Mouse (Mus musculus) spleen, postnatal 14 days (tissue): Measurements from ENCODE around the gene 1700092M07Rik.

Experiments
- DNase-seq, 2 experiments: peaks; one replicate each; pipeline ENCODE4 v3.0.0; 2021 to 2022; ENCODE audit warnings: low spot score in 2 of 2

1700092M07Rik gene

DNA sequence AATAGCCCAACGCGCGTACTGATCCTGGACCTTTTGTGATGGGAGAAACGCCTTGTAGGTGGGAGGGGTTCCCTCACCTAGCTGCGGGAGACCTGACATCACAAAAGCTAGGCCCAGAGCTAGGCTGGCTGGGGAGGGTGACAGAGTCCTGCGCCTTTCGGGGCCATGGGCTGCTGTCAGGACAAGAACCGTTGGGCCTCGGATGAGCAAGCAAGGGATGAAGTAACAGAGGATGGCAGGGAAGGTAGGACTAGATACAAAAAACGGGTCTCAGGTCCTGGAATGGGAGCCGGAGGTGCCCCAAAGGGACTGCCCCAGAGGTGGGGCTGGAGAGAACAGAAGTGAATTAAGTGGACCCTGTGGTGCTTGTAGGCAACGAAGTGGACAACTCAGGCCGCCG is at the start of gene 1700092M07Rik:
1700092M07Rik (plus strand) TSS at position 116 of the 400 bp plus-strand sequence.
- DNase-seq, result no peak

- no peak for DNase-seq
Measured at GRCm38 (mm10) chr19:8691871-8692539, 48.5 kb upstream of the 1700092M07Rik start.

- DNase-seq, result no peak
Measured at GRCm38 (mm10) chr19:8692740-8693139, 47.8 kb upstream of the 1700092M07Rik start.

- DNase-seq, result peak; percentile 47 to 55
Measured at GRCm38 (mm10) chr19:8695330-8695729, 45.2 kb upstream of the 1700092M07Rik start.

DNA sequence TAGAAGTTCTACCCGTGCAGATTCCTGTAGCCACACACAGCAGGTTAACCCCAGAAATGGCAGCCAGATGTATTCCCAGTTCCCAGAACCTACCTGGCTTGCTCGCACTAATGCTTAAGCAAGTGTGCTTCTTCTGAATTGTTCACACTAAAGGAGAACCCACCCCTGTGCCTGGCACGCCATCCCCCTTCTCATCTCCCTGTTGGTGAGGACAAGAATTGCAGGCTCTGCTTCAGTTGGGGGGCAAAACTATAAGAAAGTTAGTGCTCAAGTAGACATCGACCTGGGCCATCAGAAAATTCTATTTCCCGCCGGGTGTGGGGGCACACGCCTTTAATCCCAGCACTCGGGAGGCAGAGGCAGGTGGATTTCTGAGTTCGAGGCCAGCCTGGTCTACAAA is 40.9 kb upstream of the 1700092M07Rik start:
- DNase-seq, result no peak

- DNase-seq, result no peak
Measured at GRCm38 (mm10) chr19:8702458-8702857, 38.1 kb upstream of the 1700092M07Rik start.

DNA sequence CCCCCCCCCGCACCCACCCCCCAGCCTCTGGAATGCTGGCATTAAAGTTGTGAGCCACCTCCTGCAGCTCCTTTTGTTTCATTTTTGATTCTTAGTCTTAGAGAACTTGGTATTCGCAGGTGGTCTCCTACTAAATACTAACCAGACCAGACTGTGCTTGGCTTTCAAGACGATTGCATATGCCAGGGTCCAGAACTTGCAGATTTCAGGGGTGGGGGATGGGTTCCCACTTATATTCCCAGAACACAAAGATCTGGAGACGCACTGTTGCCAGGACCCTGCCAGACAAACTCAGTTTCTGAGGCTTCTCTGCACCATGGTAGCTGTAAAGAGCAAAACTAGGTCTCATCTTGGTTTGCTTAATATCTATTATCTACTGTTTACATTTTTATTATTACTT is 36.9 kb upstream of the 1700092M07Rik start:
- no peak for DNase-seq

DNA sequence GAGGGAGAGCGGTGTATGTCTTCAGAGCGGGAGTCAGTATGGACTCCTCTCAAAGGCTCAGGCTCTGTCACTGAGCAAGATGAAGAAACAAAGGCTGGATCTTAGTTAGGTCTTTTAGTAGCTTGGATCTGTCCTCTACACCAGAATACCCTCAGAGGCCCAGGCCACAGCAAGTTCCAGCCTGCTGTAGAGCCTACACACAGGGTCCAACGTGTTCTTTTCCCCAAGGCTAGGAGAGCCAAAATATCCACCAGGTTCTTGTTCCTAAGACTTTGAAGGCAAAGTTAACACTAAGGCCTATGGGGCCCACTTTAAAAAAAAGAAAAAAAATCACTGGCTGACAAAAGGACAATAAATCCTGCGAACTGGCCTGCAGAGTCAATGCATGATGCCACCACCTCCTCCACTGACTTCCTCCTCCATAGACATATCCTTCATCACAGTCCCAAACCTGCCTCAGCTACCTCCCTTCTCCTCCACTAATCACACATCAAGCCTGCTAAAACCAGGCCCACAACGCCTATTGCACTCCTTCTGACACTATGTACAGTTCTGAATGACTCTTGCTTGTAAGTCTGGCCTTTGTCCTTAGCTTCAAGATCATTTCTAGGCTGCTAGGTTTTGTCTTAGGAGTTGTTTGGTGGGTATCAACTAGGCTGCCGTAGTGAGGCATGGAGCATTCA is 35.4 kb upstream of the 1700092M07Rik start:
- no peak for DNase-seq

- DNase-seq, result no peak
Measured at GRCm38 (mm10) chr19:8706132-8706667, 34.3 kb upstream of the 1700092M07Rik start.

GRCm38 (mm10) chr19:8706930-8707329 is 33.6 kb upstream of the 1700092M07Rik start:
- DNase-seq, result no peak

DNA sequence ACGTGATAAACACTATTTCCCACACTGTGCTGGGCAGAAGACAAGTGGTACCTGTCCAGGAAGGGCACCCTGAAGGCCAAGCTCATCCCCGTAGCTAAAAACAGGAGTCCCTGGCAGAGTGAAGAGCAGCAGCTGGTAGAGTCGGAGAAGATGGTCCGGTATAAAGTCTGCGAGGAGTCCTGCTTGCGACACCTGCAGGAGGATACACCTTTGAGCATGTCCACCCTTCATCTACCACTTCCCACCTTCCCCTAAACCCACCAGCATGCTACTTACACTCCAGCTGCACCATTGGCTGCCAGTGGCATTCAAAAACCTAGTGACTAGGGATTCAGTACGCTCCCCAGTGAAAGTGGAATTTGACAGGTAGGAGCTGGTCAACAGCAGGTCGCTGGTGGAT is 31.6 kb upstream of the 1700092M07Rik start:
- DNase-seq, result no peak

DNA sequence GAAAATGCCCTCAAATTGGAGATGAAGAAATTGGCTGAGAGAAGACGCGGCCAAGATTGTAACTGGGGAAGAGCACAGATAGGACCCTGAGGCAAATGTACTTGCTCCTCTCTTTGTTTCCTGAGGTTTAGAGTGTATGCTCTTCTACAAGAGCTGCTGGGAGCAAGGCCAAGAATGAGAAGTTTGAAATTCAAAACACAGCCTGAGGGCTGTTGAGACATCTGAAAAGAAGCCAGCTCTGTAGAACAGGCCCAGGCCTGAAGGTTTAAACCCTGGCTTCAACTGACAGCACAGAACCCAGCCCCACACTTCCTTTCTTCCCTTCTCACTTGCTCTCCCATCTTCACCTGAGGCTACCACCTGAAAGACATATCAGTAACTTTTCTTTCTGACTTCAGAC is 30.5 kb upstream of the 1700092M07Rik start:
- no peak for DNase-seq

DNA sequence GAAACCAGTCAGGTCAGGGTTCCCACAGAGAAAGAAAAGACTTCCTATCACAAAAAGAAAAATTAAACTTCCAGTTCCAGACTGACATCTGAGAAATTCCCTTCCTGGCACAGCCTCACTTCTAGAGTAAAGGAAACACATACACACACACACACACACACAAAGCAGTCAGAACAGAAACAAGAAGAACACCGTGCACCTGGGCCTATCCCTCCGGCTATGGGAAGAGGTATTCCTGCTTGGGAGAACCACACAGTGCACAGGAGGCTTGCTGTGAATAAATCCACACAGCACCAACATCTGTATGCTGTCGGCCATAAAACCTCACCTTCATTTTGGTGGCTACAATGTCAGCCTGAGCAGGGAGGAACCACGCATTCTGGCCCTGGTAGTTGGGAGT is 29.0 kb upstream of the 1700092M07Rik start:
- no peak for DNase-seq

- DNase-seq, result no peak
Measured at GRCm38 (mm10) chr19:8711949-8712869, 28.3 kb upstream of the 1700092M07Rik start.

GRCm38 (mm10) chr19:8712870-8713305 is 27.6 kb upstream of the 1700092M07Rik start:
- DNase-seq, result peak; percentile 51

DNA sequence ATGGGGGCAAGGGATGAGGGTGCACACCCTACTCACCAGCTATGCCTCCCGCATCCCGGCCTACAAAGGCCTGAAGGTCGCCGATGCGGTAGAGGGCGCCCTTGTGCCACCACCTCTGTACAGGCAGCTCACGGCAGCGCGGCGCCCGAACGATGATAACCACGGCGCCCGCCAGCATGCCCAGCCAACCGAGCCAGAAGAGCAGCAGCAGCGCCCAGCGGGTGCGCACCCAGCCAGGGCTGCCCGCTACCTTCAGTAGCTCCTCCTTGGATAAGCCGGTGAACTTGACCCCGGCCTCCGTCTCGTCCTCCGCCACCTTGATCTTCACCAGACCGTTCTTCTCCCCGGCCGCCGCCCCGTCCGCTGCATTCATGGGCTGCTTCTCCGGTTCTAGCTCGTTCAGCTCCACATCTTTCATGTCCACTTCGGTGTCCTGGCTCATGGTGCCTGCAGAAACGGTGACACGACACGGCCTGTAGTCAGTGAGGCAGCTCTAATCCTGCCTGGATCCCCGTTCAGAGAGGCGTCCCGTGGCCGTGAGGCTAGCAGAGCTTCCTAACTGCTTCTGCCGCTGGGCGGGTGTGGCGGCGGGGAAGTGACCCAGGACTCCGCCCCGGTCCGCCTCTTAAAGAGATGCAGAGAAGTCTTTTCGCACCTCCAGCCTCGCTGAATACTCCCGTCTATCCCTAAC is 27.1 kb upstream of the 1700092M07Rik start:
- DNase-seq, result peak; percentile 94 to 97

DNA sequence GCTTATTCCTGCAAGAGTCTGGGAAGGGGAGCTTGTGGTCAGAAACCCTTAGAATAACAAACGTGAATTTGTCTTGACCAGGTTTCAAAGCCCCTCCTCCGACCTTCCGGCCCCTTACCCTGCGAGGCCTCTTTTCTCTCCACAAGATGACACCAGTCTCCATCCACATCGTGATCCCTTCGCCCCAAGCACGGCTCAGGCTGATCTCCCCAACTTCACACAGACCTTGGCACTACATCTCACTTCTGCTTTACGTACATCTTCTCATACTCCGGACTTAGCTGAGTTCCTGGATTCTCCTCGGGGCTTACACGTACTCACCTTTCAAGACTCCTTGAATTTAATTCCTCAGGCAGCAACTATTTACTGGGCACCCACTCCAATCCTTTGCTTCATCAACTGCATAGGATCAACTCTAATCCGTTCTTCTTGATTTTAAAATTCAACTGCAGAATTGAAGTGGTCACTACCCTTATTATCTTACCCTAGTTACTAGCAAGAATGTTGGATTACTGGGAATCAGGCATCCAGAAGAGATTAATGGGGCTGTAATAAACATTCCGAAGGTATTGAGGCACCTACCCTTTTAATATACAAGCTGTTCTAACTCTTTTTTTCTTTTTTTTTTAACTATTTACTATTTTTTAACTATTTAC is 26.4 kb upstream of the 1700092M07Rik start:
- no peak for DNase-seq

DNA sequence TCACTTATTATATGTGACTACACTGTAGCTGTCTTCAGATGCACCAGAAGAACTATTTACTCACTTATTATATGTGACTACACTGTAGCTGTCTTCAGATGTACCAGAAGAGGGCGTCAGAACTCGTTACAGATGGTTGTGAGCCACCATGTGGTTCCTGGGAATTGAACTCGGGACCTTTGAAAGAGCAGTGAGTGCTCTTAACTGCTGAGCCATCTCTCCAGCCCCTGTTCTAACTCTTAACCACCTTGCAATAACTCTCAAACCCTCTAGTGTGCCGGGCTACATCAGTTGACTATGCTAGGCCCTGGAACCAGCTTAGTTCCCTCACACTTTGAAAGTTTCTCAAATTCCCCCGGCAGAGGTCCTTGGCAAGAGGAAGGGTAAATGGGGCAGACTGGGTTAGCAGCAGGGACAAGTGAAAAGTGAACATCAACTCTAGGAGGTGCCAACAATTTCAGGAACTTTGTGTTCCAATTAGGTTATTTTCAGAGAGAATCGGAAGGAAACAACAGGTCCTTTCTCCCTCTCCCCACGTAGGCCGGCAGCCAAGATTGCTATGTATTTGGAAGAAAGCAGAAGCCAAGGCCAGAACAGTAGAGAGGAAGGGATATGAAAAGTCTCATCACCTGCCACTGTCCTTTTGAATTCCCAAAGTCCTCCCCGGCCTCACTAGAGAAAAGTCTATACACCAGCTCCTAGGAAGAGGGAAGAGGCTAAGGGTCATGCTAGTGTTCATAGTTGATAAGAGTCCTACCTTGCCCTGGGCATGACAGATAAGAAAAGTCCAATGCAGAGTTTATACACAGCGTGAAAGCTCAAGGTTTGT is 25.7 kb upstream of the 1700092M07Rik start:
- DNase-seq, result peak in 1 of 2 experiments; percentile 37

DNA sequence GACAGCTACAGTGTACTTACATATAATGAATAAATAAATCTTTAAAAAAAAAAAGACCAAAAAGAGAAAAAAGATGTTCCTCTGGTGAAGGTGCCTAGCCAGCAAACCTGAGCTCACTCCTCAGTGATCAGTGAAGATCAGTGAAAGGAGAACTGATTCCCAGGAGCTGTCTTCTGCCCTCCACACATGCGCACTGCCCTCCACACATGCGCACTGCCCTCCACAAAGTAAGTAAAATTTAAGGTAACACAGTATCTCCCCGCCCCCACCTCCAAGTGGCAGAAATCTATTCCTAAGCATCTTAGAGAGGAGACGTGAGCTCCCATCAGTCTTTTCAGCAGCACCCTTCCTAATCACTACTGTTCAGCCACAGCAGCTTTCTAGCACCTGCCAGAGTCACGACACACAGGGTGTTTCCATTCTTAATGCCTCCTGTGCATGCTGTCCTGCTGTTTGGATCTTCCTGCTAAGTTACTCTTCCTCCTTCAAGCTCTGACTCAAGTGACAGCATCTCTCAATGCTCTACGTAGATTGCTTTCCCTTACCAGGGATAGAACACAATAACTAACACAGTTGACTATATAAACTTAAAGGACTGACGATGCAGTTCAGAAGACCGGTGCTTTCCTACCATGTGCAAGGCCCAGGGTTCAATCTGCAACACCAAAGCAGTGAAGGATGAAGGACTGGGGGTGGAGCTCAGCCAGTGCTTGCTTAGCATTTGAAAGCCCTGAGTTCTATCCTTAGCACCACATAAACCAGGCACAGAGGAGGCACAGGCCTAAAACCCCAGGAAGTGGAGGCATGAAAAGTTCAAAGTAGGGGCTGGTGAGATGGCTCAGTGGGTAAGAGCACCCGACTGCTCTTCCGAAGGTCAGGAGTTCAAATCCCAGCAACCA is 24.4 kb upstream of the 1700092M07Rik start:
- DNase-seq, result no peak
